Mouse (Mus musculus) left cerebral cortex, postnatal 36 days (tissue): Measurements from ENCODE around the gene Tor1b. TPM values are rescaled to one million over a fixed set of nuclear protein-coding genes. Genes with fewer than 3 reads are reported as not detected.
A peak's percentile ranks its signal among the peaks of the same experiment; 100 is the strongest.

Experiments used
- DNase-seq, 2 experiments: peaks; one replicate each; pipeline ENCODE4 v3.0.0; 2021 to 2022; ENCODE audit warnings: low spot score in 2 of 2, mixed read lengths in 1 of 2
- intact Hi-C: fragments of 180-260 bp; cut with DNase I; formaldehyde crosslinking; loops from one replicate; pipeline ENCODE4 v1.15.1; 2025
- total RNA-seq, 2 experiments: library from RNA; stranded (reverse); gene quantifications; 2 replicates each; pipeline ENCODE4 v1.2.3; 2021

The Tor1b gene
- total RNA-seq, 2 experiments from 2014 or later: 28.4 to 31.8 TPM

- intact Hi-C loops: no loop called here
- peak; percentile 92 for DNase-seq
Observed at GRCm38 (mm10) chr2:30967352-30968327, 14.9 kb downstream of the Tor1b start, which contains the start of gene Tor1a. Gene Tor1a, minus strand, starts transcription at chr2:30967933.

GRCm38 (mm10) chr2:30981790-30982513 is 29.2 kb downstream of the Tor1b start, which contains the start of the genes BC005624 and Usp20:
Gene BC005624, minus strand, starts transcription at chr2:30982201.
Gene Usp20, plus strand, starts transcription at chr2:30982279.
- DNase-seq: peak; percentile 99
- intact Hi-C loops: no loop called here

- intact Hi-C loops: no loop called here
- DNase-seq: no peak
Observed at GRCm38 (mm10) chr2:30983024-30983423, 30.3 kb downstream of the Tor1b start.

GRCm38 (mm10) chr2:30985111-30986020 is 32.6 kb downstream of the Tor1b start:
- intact Hi-C loops: no loop called here
- peak; percentile 25 to 29 for DNase-seq

- no peak for DNase-seq
- intact Hi-C loops: no loop called here
Observed at GRCm38 (mm10) chr2:30990221-30990620, 37.5 kb downstream of the Tor1b start.

- DNase-seq: no peak
- intact Hi-C loops: no loop called here
Observed at GRCm38 (mm10) chr2:30994853-30995252, 42.1 kb downstream of the Tor1b start.

- DNase-seq: no peak
- intact Hi-C loops: no loop called here
Observed at GRCm38 (mm10) chr2:30995432-30995996, 42.8 kb downstream of the Tor1b start.

GRCm38 (mm10) chr2:30998443-30999260 is 45.9 kb downstream of the Tor1b start:
- intact Hi-C loops: no loop called here

GRCm38 (mm10) chr2:31002857-31003256 is 50.1 kb downstream of the Tor1b start:
- intact Hi-C loops: no loop called here
- DNase-seq: no peak

More at GRCm38 (mm10) chr2:30998443-30999260, 45.9 kb downstream of the Tor1b start:
- no peak for DNase-seq

GRCm38 (mm10) chr2:31005453-31005852 is 52.7 kb downstream of the Tor1b start:
- intact Hi-C loops: no loop called here
- DNase-seq: no peak

GRCm38 (mm10) chr2:31006434-31006833 is 53.7 kb downstream of the Tor1b start:
- no peak for DNase-seq
- intact Hi-C loops: no loop called here

GRCm38 (mm10) chr2:31007208-31007607 is 54.4 kb downstream of the Tor1b start:
- intact Hi-C loops: no loop called here
- no peak for DNase-seq

Other genes with a start within 250 kb of the Tor1b start
- gene 1700001O22Rik, start 149.3 kb upstream of the Tor1b start, total RNA-seq: 1 to 10 TPM; 6.7 to 8.5 TPM
- 10 to 100 TPM; 35.4 to 36.3 TPM for gene Ntmt1, start 145.1 kb upstream of the Tor1b start, total RNA-seq
- gene Asb6, start 122.6 kb upstream of the Tor1b start, total RNA-seq: 10 to 100 TPM; 36.1 to 39.8 TPM
- 1 to 10 TPM; 1.0 to 2.8 TPM for gene Prrx2, start 118.0 kb upstream of the Tor1b start, total RNA-seq
- gene Ptges, start 23.1 kb upstream of the Tor1b start, total RNA-seq: 1 to 10 TPM; 4.9 to 5.0 TPM
- 10 to 100 TPM; 36.7 to 46.5 TPM for gene Tor1a, start 15.0 kb downstream of the Tor1b start, total RNA-seq
- 10 to 100 TPM; 63.9 to 66.9 TPM for gene BC005624, start 29.2 kb downstream of the Tor1b start, total RNA-seq
- gene Usp20, start 29.3 kb downstream of the Tor1b start, total RNA-seq: 10 to 100 TPM; 74.1 to 80.2 TPM
- 10 to 100 TPM; 86.5 to 94.8 TPM for gene Fnbp1, start 189.0 kb downstream of the Tor1b start, total RNA-seq
- 10 to 100 TPM; 43.4 to 54.4 TPM for gene Gpr107, start 199.4 kb downstream of the Tor1b start, total RNA-seq